Mouse (Mus musculus) thymus, postnatal 4 days (tissue): ENCODE results near the gene Prss30.
"Not testable (repeated sequence)": the region's sequence is repeated elsewhere in the genome, so short reads cannot be mapped to it uniquely, and the experiment has no call there.

Source experiments
- DNase-seq: peaks from one replicate; pipeline ENCODE4 v3.0.0; 2021

The Prss30 gene

DNA sequence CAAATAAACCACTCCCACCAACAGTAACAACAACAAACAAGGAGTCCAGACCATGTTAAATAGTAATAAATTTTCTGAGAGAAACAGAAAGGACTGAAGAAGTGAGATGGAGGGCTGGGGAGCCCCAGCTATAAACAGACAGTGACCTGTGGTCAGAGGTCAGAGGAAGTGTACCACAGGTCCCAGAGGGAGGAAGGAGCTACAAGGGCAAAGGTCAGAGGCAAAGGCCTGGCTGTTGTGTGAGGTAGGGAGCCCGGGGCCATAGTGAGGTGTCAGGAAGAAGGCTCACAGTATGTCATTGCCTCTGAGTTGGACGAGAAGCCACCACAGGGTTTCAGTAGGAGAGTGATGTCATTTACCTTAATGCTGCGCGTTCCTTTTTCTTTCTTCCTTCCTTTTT is 2.5 kb upstream of the Prss30 start:
- no peak for DNase-seq

DNA sequence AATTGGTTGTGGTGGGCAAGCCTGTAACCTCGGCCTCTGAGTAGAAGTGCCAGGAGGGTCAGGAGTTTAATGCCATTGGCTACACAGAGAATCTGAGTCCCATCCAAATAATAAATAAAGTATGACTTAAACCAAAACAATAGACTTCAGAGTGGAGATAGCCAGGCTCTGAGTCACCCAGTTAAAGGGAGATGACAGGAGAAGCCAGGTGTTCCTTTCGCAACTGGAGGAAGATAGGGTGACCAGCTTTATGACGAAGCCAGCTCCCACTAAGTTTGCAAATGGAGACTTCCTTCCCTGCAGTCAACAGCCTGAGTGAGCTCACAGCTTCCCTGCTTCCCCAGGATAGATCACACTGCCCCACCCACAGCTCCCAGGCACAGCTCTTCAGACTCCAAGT is 895 bp downstream of the Prss30 start:
- no peak for DNase-seq

DNA sequence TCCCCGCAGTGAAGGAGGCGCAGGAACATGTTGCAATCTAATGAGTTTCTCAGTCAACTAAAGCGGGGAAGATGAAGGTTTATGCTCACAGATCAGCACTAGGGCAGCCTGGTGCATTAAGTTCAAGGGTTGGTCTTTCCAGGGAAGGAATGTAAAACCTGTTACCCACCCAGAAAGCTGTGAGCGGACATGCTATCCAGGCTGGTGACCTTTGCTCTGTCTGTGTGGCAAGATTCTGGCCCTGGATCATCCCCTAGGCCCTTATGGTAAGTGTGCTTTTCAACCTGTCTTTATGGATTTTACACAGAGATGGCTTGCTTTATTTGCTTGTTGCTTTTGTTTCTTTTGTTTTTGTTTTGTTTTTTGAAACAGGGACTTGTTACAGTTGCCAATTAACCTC is 3.7 kb downstream of the Prss30 start:
- DNase-seq: no peak

DNA sequence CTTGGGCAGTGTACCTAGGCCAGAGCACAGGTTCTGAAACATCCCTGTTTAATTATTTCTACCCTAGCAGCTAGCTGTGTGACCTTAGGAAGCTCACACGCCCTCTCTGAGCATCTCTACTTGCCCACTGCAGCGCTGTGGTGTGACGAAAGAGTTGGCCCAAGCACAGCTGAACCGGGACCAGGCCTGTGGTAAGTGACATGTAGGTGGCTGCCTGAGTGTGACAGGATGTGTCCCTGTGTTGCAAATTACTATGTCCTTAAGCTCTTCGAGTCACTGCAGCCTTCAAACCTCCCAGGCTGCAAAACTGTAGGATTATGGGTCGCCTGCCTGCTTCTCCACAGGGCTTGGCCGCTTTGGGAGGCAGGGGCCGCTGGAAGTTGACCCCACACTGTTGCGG is 9.1 kb downstream of the Prss30 start:
- no peak for DNase-seq

DNA sequence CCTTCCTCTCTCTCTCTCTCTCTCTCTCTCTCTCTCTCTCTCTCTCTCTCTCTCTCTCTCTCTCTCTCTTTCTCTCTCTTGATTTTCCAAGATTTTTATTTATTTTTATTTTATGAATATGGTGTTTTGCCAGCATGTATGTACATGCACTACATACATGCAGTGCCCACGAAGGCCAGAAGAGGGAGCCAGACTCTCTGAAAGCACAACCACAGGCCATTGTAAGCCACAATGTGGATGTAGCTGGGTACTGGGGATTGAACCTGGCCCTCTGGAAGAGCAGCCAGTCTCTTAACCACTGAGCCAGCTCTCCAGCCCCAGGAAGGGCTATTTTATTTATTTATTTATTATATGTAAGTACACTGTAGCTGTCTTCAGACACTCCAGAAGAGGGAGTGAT is 11.1 kb downstream of the Prss30 start:
- DNase-seq: peak; percentile 89

DNA sequence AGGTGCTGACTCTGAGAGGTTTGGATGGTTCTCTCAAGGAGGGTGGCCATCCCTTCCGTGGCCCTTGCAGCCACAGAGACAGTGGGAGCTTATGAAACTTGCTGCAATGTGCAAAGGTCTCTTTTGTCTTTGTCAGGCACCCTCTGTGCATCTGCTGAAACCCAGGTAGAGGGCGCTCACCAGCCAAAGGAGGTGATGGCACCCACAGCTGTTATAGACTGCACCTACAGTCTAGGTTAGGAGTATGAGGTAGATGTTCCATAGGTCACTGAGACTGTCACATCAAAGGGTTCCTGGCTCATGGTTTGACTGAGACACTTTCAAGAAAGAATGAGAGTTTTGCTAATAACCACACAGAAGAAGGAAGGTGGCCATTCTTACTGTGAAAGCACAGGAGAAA is 11.6 kb downstream of the Prss30 start:
- peak; percentile 64 for DNase-seq

DNA sequence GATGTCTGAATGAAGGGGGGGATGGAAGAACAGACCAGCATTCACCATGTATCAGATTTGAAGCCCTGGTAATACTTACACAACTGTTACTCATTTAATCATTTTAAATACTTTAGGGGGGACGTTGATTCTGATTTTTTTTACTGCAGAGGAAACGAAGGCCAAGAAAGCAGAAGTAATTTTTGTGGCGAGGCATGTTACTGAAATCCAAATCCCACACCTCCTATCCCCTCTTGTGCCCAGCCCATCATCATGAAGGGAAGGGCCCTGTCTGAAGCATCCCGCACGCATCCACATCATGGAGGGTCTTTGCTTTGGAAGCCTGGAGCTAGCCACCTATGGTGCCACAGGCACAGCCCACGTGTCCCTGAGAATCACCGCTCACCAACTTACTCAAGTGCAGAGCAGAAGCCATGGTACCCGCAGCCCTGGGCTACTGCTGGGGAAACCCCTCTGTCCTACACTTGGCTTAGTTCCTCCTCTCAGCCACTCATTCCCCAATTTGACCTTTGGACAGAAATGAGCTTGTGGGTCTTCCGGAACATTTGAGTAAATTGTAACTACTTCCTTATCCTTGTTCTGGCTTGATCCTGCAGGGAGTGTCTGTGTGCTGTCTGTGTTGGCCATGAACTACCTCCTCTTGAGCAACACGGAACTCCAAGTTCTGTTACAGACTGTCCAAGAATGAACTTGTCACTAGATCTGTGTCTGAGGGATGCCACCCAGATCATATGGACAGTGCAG is 13.5 kb downstream of the Prss30 start:
- DNase-seq: no peak

DNA sequence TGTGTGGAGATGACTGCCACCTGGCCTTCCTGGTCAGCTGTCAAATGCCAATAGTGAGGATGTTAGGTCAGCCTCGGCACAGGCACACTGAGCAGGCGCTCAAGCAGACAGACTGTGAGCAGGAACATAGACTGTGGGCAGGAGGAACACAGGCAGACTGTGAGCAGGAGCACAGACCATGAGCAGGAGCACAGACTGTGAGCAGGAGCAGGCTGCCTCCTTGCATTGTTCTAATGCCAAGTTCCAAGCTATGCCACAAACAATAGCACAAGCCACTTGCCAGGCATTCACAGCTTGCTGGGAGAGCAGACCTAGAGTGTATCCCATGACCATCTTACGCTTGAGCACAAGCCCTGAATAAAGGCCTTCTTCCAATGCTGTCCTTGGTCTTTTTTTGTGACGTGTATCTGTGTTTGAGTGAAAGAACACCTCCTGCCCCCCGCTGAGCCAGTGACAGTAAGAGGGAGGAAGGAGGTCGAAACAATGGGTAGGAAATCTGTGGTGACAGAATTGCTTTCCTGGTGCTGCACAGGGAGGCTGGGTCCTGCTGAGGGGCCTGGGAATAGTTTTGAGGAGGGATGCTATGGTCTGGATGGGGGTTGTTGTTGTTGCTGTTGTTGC is 14.5 kb downstream of the Prss30 start:
- no peak for DNase-seq

DNA sequence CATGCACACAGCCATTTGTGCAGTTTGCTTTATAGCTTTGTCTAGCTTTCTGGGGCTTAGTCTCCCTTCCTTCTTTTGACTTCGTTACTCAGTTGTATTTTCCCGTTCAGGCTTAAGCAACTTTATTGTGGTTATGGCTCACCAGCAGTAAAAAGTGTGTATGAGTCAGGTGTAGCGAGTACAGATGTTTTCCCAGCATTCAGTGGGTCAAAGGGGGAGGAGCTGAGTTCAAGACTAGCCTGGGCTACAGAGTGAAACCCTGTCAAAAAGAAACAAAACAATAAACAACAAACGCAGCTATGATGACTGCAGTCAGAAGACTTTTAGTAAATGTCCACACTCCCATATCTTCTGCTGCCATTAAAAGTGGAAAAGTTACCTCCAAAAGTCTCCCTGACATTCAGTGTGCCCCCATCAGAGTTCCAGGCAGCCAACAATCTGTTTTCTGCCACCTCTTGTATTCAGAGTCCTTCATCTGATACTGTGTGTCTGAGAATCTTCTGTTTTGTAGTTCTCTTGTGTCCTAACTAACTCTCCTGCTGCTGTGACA is 18.7 kb downstream of the Prss30 start:
- no peak for DNase-seq

DNA sequence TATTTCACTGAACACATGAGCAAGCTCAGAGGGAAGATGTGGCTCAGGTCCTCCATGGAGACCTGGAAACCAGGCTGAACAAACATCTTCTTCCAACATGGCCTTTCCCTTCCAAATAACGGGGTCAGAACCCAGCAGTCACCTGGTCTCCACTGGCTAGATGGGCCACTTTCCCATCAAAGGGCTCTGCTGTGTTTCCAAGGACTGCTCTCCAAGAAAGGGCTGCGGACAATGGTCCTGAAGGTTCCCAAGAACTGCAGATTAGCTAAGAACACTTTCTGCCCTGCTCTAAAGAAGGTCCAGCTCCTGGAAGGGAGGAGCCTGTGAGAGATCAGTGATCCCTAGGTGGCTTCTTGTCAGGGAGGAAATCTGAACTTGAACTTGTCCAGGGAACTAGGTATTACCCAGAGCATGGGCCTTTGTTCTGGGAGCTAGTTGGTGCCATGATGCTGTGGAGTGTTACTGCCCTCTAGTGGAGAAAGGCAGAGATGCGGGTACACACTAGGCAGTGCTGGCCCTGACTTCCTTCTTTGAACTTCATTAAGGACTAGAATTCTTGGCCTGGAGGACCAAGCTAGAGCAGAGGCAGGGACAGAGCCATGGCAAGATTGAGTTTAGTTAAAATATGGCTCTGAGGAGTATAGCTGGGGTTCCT is 20.2 kb downstream of the Prss30 start:
- peak; percentile 80 for DNase-seq

DNA sequence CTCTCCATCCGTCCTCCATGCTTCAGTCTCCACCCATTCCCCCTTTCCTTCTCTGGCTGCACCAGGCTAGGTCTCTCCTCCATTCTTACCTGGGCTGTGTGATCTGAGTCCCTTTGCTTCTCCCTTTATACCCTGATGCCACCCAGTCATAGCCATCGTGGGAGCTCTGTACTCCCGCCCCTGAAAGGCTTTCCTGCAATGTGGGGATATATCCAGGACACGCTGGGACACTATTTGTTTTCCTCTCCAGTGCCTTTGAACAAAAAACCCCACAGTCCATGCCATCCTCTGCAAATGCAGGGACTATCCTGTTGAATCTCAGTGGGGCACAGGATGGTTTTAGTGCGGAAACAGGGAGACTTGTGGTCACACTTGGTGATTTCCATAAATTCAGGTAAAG is 25.2 kb downstream of the Prss30 start, which contains the start of gene Sbpl:
Sbpl (minus strand) TSS at position 101 of the 400 bp plus-strand sequence.
- DNase-seq: no peak

DNA sequence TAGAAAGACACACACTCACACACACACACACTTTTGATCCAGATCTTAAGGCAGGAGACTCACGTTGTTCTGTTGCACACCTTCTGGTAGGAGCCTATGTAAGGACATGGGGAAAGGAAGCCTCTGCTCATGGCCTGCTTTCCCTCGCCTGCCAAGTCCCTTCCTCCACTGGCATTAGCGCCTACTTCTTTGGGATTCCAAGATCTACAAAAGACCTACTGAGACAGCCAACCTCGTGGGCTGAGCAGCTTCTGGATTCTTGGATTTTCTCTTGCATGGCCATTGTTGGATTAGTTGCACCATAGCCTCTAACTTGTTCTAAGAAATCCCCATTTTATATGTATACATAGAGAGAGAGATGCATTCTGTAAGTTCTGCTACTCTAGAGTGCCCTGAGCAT is 29.5 kb downstream of the Prss30 start:
- not testable (repeated sequence) for DNase-seq

DNA sequence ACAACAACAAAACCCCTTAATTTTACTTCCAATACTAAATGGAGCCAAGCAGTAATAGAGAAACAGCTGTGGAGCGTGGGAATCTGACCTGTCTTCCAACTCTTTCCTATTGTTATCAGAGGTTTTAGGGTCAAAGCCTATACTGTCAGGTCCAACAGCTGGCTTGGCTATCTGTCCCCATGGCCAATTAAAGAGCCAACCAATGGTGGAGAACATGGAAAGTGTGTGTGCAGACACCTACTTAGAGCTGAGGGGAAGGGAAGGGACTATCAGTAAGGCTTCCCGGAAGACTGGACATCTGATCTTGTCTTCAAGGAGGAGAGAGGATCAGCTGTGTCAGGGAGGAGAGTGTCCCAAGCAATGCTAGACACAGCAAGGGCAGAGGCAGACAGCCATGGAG is 31.3 kb downstream of the Prss30 start:
- DNase-seq: no peak

DNA sequence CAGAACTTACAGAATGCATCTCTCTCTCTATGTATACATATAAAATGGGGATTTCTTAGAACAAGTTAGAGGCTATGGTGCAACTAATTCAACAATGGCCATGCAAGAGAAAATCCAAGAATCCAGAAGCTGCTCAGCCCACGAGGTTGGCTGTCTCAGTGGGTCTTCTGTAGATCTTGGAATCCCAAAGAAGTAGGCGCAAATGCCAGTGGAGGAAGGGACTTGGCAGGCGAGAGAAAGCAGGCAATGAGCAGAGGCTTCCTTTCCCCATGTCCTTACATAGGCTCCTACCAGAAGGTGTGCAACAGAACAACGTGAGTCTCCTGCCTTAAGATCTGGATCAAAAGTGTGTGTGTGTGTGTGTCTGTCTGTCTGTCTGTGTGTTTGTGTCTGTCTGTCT is 32.9 kb downstream of the Prss30 start:
- not testable (repeated sequence) for DNase-seq

DNA sequence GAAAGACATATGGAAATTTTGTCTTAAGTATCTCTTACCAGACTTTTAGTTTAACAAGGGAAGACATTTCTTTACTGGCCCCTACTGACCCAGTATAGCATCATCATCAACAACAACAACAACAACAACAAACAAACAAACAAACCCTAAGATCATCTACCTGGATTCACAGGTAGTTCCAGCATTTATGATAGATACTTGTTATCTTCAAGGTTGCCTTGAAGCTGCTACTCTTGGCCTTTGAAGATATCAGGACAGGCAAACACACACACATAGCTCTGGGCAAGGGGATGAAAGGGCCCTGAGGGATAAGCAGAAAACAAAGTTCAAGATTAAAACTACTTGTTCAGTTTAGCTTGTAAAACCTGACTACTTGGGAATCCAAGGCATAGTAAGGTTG is 39.0 kb downstream of the Prss30 start, which contains the start of gene Sbp:
Sbp (plus strand) TSS at position 301 of the 400 bp plus-strand sequence.
- no peak for DNase-seq

DNA sequence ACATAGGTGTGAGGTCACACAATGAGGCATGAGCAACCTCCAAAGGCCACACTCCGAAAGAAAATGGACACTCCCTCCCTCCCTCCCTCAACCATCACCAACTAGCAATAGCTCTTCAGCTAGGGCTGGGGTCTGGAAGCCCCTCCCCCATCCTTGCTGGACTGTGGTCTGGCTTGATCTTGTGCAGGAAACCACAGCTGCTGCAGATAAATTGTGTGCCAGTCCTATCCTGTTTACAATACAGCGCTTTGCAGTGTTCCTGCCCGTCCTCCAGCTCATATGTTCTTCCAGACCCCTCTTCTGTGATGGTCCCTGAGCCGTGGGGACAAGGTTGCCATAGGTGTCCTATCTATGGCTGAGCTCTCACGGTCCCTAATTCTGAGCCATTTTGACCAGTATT is 49.2 kb downstream of the Prss30 start:
- DNase-seq: no peak

DNA sequence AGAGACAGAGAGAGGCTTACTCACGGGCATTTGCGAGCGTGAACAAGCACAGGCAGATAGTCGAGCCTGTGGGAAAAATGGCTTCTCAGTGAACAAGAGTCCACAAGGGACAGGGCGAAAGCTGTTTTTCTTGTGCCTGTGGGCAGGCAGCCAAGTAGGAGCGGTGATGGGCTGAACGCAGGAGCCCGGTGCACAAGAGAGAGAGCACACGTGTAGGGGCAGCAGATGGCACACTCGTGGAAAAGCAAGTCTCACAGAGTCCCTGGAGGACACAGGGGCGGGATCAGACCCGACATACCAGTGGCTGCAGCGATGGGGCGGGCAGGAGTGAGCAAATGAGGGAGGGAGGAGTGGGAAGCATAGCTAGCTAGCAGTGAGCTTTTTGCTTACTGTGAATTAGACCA is 55.3 kb downstream of the Prss30 start:
- DNase-seq: peak; percentile 56

DNA sequence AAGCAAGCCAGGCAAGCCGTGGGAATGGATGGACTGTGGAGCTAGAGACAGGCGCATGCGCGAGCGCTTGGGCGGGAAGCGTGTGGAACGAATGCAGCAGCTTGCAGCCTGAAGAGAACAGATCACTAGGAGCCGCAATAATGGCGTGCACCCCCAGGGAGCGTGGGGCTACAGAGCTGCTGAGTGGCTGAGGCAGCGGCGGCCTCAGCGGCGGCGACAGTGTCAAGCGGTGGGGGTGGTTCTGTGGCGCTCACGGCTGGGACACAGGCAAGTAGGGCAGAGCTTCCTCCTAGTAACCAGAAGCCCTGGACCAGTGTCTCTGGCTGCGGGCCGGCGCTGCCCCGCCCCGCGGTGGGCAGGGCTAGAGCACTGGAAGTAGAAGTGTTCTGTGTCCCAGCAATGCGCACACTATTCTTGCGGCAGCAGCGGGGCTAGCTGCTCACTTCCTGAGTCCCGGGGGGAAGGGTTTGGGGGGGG is 55.8 kb downstream of the Prss30 start:
- peak; percentile 83 for DNase-seq
